Mouse (Mus musculus): ENCODE results near the gene Cers1.

The Cers1 gene

GRCm38 (mm10) chr8:70316511-70317504 is 1.2 kb downstream of the Cers1 start:
- no peak for DNase-seq (ENCODE audit: low read depth, low spot score)

DNA sequence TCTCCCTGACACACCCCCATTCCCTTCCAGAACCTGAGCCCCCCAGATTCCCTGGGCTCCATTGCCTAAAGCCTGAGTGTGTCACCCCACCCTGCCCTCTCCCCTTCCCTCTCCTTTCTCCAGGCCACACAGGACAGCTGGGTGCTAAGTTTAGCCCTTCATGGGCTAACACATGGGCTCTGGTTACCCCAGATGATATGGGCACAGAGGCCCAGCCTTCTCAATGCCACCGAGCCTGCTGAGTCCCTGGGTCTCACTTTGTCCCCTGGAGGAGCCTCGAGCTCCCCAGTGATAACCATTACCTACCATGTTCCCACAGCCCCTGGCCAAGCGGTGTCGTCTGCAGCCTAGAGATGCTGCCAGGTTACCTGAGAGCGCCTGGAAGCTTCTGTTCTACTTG is 2.3 kb downstream of the Cers1 start:
- no peak for DNase-seq (ENCODE audit: low read depth, low spot score)

DNA sequence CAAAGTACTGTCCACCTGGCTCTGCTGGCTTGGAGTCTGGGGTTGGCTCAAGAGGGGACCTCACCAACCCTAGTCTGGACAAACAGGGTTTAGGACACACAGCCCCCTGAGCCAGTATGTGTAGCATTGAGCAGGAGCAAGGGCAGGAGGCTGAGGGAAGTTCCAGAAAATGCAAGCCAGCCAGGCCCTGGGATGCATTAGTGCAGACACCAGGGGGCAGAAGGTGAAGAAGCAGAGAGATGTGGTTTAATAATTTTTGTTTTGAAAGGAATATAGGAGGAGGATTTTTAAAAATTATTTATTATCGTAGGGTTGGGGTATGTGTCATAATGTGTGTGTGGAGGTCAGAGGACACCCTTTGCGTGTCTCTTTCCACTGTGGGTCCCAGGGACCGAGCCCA is 8.1 kb downstream of the Cers1 start:
- peak; percentile 65 for DNase-seq (ENCODE audit: low read depth, low spot score)

GRCm38 (mm10) chr8:70327512-70327911 is 11.9 kb downstream of the Cers1 start:
- DNase-seq (ENCODE audit: low read depth, low spot score) = no peak

- no peak for DNase-seq (ENCODE audit: low read depth, low spot score)
Measured at GRCm38 (mm10) chr8:70329124-70329834, 13.7 kb downstream of the Cers1 start, which contains the start of gene Gdf1. Gene Gdf1, plus strand, starts transcription at chr8:70329817.

DNA sequence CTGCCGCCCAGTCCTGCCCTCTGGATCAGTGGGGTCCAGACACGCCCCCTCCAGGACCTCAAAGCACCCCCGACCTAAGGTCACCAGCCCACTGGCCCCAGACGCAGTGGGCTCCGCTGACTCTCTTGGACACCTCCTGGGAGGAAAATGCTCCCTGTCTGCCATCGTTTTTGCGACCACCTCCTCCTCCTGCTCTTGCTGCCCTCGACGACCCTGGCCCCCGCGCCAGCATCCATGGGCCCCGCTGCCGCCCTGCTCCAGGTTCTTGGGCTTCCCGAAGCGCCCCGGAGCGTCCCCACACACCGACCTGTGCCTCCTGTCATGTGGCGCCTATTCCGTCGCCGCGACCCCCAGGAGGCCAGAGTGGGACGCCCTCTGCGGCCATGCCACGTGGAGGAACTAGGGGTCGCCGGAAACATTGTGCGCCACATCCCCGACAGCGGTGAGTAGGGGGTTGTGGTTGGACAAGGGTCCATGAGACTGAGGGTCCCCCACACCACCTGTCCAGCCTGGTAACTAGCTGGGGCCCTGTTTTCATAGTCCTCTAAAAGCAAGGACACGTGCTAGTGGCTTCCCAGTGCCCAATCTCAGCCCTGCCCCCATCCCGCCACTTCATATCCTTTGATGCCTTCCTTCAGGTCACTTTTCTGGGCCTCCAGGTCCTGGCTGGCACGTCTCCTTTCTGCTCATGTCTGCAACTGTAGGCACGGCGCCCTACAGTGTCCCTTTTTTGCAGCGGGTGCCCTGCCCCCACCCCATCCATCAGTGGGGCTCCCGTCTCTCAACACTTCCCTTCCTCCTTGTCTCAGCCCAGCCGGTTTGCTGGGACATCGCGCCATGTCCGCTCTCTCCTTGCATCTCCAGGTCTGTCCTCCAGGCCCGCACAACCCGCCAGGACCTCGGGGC is 14.5 kb downstream of the Cers1 start:
- no peak for DNase-seq (ENCODE audit: low read depth, low spot score)

DNA sequence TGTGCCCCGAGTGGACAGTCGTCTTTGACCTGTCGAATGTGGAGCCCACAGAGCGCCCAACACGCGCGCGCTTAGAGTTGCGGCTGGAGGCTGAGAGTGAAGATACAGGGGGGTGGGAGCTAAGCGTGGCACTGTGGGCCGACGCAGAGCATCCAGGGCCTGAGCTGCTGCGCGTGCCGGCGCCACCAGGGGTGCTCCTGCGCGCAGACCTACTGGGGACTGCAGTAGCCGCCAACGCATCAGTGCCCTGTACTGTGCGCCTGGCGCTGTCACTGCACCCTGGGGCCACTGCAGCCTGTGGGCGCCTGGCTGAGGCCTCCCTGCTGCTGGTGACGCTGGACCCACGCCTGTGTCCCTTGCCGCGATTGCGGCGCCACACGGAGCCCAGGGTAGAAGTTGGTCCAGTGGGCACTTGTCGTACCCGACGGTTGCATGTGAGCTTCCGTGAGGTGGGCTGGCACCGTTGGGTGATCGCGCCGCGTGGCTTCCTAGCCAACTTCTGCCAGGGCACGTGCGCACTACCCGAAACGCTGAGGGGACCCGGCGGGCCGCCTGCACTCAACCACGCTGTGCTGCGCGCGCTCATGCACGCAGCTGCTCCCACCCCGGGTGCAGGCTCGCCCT is 15.3 kb downstream of the Cers1 start:
- no peak for DNase-seq (ENCODE audit: low read depth, low spot score)

DNA sequence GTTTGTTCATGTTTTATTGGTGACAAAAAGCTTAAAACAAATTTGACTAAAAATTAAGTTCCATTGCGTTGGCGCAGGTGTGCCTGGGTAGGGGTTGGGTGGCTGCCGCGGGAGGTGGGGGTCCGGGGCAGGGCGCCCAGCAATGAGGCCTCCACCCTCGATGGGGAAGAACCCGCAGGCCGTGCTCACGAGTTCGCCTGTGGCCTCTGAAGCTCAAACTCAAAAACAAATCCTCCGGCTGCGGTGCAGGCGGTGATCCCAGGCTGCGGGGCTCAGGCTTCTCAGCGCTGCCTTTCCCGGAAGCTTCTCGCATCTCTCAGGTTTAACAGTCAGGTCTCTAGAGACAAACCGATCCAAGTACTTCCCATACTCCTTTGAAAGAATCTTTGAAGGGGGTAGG is 16.0 kb downstream of the Cers1 start:
- DNase-seq (ENCODE audit: low read depth, low spot score) = no peak

GRCm38 (mm10) chr8:70332070-70332877 is 16.7 kb downstream of the Cers1 start:
- no peak for DNase-seq (ENCODE audit: low read depth, low spot score)

DNA sequence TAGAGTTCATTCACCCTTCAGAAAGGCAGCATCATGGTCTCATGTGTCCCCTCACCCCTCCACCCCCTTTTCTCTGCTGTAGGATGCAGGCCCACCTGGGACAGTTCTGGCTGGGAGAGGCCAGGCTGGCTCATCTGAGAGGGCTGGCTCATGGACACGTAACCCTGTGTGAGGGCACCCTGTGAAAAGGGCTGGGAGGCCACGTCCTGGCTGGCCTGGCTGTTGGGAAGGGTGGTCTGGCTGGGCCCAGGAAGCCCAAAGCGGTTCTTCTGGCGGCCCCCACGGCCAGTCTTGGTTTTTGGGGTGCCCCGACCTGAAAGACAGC is 17.3 kb downstream of the Cers1 start:
- no peak for DNase-seq (ENCODE audit: low read depth, low spot score)

DNA sequence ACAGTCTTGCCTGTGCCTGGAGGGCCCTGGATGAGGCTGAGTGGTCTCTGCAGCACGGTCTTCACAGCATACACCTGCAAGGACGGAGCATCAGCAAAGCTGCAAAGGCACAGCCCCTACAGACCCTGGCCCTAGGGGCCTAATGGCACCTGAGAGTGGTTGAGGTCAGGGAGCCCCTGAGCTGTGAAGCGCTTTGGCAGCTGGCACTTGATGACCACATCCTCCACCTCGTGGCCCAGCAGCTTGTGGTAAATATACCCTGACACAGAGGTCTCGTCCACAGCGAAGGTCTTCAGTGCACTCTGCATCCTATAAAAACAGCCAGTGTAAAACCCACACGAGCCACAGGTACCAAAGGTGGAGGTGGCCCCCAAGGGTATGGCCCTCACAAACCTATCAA is 23.4 kb downstream of the Cers1 start:
- DNase-seq (ENCODE audit: low read depth, low spot score) = no peak

DNA sequence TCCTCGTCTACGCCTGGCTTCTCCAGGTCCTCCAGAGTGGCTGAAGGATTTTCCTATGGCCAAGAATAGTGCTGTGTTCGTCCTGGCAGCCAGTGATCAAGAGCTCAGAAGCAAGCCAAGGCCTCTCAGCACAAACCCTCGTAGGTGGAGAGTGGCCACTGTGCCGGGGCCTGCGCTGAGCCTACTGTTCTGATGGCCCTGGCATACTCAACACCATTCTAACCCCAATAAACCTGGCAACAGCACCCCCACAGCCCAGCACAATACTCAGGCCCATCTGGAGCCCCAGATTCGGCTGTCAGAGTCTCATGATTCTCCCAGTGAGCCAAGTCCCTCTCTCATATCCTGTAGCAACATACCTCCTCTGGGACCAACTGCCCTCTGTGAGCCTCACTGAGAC is 25.1 kb downstream of the Cers1 start:
- no peak for DNase-seq (ENCODE audit: low read depth, low spot score)

DNA sequence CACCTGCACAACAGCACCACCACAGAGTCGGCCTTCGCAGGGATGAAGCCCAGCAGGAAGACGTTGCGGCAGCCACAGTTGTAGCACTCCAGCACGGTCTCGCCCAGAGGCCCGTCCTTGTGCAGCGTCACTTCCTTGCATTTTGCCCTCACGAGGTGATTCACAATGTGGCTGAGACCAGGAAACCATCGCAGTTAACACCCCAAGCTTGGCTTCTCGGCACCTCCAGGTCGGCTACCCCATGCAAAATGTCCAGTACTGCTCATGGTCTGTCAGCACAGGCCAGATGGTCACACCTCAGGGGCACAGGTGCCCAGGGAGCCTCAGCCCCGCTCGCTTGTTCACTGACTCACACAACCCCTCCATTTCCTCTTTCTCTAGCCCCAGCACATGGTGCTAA is 26.4 kb downstream of the Cers1 start:
- DNase-seq (ENCODE audit: low read depth, low spot score) = no peak

GRCm38 (mm10) chr8:70343076-70343475 is 27.5 kb downstream of the Cers1 start:
- no peak for DNase-seq (ENCODE audit: low read depth, low spot score)

GRCm38 (mm10) chr8:70343696-70344095 is 28.1 kb downstream of the Cers1 start:
- peak; percentile 80 for DNase-seq (ENCODE audit: low read depth, low spot score)

GRCm38 (mm10) chr8:70344279-70344678 is 28.7 kb downstream of the Cers1 start:
- DNase-seq (ENCODE audit: low read depth, low spot score) = no peak

- no peak for DNase-seq (ENCODE audit: low read depth, low spot score)
Measured at GRCm38 (mm10) chr8:70347443-70347842, 31.9 kb downstream of the Cers1 start.

DNA sequence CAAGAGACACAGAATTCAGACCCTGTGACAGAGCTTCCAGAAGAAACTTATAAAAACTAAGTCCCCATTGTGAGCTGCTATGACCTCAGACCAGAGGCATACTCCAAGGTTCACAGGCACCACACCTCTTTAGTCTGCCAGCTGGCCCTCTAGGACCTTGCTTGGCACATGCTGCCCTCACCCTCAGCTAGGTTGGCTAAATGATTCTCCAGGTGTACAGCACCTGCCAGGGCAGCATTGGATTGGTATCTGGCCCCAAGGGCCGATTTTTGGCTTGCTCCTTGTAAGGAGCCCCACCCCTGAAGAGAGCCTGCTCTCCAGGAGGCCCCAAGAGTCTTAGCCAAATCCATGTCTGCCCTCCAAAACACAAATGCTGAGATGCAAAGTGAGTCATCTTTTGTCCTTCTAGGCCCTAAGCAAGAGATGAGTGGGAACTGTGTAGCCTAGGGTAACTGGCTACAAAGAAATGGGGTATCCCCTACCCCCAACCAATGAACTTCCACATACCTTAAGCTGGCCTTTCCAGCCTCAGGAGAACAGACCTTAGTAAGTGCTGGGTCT is 32.4 kb downstream of the Cers1 start:
- DNase-seq (ENCODE audit: low read depth, low spot score) = peak; percentile 59

DNA sequence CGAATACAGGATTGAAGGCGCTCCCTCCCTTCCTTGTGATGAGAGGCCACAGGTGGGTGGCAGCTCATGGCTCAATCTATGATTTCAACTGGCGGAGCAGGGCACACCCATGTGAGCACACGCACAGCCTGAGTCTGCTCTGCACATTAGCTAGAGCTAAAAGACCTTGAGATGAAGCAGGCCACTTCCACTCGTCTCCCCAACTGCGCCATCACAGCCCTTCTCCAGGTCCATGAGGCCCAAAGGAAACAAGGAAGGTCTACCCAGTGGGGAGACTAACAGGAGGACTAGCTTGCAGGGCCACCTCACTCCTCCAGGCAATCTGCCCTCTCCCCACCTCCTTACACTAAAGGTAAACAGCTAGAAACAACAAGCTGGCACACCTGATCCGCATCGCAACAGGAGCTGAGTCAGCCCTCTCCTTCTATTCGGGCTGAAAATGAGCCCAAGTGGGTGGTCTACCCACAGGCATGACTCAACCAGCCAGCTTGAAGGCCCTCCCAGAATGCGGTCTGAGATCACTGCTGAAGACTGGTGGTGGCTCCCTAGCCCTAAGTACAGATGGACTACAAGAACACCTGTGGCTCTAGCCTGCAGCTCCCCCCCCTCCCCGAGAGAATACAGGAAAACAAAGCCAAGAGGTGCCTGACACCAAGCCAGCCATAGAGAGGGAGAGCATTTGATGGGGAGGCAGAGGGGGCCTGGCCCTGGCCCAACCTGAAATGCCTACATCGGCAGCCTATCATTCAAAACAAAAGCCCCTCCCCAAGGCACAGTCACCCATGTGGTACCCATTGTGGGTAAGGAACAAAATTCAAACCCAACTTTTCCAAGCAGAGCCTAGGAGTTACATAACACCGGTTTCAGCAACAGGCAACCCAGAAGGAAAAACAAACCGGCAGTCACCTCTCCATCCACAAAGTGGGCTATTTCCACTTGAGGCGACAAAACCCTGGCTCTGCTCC is 35.7 kb downstream of the Cers1 start:
- peak; percentile 78 for DNase-seq (ENCODE audit: low read depth, low spot score)

All from 3T3-L1 (cell line).